Mouse (Mus musculus): Measurements from ENCODE around the gene Dip2c.

Gene Dip2c

DNA sequence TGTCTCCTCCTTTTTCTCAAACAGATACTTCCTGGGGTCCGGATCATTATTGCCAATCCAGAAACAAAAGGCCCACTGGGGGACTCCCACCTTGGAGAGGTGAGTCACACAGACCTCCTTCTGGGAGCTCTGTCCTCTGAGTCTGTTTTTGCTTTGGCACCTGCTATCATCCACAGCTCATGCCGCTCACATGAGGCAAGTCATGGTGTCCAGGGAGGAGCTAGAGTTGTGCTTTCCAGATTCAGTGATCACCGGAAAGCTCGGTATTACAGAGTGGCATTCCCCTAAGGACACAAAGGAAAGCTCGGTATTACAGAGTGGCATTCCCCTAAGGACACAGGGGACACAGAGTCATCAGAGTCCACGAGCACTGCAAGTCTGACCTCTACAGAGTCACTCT lies 380.3 kb downstream of the Dip2c start:
- no peak for DNase-seq (ENCODE audit: low read depth in 2 of 2, low spot score in 2 of 2)

DNA sequence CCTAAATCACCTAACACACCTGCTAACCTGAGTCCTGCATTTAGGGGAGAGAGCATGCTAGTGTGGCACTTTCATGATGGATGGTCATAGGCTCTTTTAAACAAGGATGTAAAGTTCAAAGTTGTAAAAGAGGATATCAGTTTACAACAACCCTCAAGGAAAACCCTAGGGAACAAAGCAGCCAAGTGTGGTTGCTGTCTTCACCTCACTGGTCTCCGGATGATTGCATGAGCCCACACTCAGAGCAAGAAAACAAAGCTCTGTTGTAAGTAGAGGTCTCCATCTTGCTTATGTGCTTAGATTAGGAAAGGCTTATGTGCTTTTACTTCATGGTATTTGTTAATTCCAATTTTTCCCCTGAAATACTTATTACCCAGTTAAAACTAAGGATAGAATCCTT lies 384.4 kb downstream of the Dip2c start:
- no peak for DNase-seq (ENCODE audit: low read depth in 2 of 2, low spot score in 2 of 2)

DNA sequence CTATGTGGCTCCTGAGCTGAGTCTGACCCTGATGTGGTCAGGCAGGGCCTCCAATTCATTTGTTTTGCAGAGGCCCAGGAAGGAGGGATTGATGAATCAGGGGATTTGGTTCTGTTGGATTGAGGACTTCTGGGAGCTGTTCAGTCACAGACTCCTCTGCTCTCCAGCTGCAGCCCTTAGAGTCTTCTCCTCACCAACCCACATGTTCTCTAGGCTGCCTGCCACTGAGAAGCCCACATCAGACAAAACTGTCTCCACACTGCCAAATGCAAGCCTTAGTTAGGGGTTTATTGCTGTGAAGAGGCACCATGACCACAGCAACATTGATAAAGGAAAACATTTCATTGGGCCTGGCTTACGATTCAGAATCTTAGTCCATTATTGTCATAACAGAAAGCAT lies 387.3 kb downstream of the Dip2c start:
- no peak for DNase-seq (ENCODE audit: low read depth in 2 of 2, low spot score in 2 of 2)

DNA sequence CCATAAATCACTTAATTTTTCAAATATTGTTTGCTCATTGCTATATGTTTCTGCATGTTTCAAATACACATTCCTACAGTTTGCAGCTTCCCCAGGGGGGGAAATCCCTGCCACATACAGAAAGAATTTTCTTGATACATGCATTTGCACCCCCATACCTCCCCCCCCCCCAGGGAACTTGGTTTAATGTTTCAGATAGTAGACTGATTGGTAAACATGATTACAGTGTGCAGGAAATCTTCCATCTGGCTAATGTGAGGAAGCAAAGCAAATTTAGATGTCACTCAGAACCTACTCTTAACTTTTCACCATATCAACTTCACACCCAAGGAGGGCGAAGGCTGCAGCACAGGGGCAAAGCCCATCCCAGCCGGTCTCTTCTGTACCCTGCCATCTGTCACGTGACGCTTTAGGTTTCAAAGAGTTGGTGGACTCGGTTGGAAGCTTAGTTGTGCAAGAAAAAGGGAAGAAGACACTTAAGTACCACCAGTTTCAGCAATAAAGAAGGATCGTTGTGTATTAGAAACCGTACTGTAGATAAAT lies 391.7 kb downstream of the Dip2c start:
- DNase-seq (ENCODE audit: low read depth in 2 of 2, low spot score in 2 of 2), result no peak

DNA sequence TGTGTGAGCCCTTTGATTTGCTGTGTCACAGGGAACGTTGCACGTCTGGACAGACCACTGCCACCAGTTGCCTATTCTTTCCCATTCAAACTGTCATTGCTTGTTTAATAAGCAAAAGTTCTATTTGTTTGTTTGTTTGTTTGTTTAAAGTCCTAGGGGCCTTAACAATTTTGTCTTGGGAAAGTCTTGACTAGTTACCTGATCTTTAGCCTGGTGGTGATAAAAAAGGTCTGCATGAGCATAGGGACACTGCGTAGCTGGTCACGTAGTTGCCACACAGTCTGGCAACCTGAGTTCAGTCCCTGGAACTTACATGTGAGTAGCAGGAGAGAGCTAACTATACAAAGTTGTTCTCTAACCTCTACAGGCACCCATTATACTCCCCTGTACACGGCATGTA lies 392.9 kb downstream of the Dip2c start:
- DNase-seq (ENCODE audit: low read depth in 2 of 2, low spot score in 2 of 2), result no peak

DNA sequence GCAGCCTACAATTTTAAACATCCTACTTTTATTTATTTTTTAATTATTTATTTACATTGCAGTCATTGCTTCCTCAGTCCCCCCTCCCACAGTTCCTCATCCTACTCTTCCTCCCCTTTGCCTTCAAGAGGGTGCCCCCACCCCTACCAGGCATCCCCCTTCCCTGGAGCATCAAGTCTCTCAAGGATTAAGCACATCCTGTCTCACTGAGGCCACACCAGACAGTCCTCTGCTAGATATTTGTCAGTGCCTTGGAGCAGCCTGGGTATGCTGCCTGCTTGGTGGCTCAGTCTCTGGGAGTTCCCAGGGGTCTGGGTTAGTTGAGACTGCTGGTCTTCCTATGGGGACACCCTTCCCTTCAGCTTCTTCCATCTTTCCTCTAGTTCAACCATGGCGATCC lies 397.8 kb downstream of the Dip2c start:
- no peak for DNase-seq (ENCODE audit: low read depth in 2 of 2, low spot score in 2 of 2)

DNA sequence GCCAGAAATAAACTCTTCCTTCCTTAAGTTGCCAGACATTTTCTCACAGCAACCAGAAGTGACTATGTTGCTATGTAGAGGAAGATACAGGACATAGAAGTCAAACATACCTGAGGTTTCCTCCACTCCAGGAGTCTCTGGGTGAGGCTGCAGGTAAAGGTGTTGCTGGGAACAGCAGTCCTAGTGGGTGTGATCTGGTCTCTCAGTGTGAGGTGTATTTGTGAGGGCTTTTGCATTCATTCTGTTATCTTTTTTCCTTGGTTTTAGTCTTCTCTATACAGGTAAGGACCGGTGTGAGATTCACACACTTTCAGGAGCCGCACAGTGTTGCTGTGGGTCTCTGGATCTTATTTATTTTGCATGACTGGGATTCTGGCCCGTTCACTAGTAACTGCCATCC lies 405.2 kb downstream of the Dip2c start:
- DNase-seq (ENCODE audit: low read depth in 2 of 2, low spot score in 2 of 2), result no peak

DNA sequence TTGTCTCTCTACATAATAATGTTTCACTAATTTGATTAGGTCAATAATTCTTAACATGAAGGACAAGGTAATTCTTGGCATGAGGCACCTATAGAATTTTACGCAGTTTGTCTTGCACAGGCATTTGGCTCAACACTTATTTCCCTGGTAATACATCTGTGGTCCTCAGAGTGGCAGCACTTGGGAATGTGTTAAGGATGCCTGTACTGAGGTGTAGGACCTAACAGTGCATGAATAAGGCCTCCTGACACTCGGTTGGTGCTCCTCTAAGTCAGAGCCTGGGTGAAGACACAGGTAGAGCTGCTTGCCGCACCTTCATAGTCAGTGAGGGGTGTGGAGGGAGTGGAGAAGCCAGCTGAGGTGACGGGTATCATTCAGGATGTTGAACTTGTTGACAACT lies 407.0 kb downstream of the Dip2c start:
- no peak for DNase-seq (ENCODE audit: low read depth in 2 of 2, low spot score in 2 of 2)

DNA sequence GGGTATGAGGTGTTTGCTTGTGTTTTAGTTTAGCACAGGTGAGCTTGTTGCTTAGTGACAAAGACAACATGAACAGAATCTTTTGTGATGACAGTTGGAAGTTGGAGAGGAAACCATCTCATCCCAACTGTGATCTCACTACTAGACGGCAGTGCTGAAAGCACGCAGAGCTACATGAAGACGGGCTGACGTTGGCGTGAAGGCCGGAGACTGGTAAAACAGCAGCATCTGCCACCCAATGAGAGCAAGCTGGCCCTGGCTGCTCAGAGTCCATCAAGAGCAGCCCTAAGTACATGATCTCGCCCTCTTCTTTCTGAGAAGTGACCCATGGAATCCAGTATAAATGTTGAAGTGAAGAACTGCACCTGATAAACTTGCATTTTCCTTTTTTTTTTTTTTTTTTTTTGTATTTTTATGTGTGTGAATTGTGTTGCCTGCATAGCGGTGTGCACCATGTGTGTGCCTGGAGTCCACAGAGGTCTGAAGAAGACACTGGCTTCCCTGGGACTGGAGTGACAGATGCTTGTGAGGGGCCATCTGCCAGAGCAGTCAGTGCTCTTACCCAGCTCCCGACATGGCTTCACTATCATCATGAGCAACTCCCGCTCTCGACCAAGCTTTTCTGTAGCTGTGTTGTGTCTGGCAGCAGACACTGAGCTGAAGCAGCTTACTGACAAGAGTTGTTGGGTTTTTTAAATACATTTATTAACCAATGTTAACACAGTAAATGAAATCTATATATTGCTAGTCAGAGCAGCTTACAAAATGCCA lies 408.0 kb downstream of the Dip2c start:
- DNase-seq (ENCODE audit: low read depth in 2 of 2, low spot score in 2 of 2), result no peak

DNA sequence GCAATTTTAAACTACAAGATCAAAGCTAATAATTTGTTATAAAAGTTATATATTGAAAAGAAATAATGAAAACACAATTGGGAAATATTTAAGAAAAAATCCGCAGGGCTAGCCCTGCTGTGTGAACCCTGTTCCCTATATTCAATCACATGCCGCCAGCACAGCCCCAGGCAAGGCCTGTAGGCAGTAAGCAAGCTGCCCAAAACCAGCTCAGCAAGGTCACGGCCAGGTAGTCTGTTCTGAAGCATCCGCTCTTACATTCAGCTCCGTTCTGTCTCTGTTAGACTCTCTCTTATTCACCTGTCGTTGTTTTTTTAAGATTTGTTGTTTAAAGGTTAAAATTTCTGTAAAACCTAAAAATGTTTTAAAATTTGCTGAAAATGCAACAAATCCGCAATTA lies 409.9 kb downstream of the Dip2c start:
- no peak for DNase-seq (ENCODE audit: low read depth in 2 of 2, low spot score in 2 of 2)

DNA sequence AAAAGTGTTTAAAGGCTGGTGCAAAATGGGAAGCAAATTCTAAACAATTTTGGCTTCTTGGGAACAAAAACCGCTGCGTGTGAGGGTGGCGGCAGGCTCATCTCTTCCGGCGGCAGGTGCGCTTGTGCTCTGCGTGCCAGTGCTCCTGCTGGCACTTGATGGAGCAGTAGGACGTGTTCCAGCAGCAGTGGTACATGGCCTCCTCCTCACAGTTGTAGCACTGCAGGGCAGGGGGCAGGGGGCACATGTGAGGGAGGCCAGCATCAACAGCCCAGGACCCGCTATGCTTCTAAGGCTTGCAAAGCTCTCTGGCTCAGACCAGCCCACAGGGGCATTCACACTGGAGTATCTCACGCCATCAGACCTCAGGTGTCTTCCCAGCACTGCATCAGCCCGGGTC lies 410.4 kb downstream of the Dip2c start:
- DNase-seq (ENCODE audit: low read depth in 2 of 2, low spot score in 2 of 2), result no peak

DNA sequence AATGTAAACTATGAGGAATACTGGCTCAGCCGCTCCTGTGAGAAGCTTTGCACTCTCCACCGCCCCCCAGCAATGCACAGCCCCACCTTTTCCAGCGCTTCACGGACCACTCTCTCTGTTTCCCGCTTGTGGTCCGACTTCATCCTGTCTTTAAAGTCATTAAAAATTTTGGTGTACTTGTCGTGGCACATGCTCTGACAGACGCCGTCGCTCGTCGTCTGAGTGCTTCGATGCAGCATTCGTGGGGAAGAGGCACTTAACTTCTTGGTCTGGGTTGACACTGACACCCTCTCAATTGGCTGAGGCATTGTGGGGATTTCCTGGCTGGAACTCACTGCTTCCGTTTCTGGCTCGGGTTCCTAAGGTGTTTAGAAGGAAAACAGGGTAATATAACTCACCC lies 413.0 kb downstream of the Dip2c start:
- no peak for DNase-seq (ENCODE audit: low read depth in 2 of 2, low spot score in 2 of 2)

DNA sequence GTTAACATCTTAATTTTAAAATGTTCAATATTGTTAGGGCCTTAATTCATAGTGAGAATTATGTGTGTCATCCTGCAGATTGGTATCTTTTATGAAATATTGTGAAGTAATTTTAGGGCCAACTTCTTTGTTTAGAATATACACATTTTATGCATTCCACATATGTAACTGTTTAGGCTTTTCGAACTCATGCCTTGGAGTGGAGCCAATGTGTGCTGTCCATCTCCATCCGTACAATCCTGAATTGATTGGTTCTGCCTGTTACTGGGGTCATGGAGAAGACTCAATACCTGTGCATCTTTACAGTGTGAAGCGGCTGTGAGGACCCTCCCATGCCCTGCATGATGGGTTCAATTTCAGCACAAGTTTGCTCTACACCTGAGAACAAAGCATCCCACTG lies 416.5 kb downstream of the Dip2c start:
- DNase-seq (ENCODE audit: low read depth in 2 of 2, low spot score in 2 of 2), result no peak

DNA sequence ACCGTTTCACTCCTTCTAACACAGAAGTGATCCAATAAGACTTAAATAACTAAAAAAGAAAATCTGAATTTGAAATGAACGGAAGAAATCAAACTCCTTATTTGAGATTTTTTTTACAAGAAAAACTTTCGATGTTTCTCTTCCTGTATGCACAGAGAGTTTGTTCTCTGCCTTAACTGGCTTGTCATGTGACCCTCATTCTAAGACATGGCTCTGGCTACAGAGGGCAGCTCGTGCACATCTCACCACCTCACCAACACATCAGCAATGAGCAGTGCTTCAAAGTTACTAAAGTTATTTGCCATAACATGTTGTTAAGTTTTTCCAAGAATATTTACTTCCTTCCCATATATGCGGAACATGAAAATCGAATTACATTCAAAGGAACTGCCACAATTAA lies 418.3 kb downstream of the Dip2c start:
- no peak for DNase-seq (ENCODE audit: low read depth in 2 of 2, low spot score in 2 of 2)

DNA sequence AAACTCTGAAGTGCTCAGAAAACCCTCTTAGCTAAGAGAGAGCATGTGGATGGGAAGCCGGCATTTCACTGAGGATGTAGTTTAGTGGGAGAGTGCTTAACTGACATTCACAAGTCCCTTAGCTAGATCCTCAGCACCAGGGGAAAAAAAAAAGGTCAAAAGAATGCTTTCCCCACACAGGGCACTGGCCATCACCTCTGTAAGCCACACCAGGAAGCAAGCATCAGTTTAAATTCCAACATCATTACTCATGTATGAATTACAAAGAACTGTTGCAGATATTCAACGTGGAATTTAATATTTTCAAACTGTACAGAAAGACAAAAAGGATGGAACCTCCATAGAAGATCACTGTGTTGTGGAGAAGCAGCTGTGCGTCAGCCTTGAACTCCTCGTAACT lies 419.1 kb downstream of the Dip2c start:
- no peak for DNase-seq (ENCODE audit: low read depth in 2 of 2, low spot score in 2 of 2)

DNA sequence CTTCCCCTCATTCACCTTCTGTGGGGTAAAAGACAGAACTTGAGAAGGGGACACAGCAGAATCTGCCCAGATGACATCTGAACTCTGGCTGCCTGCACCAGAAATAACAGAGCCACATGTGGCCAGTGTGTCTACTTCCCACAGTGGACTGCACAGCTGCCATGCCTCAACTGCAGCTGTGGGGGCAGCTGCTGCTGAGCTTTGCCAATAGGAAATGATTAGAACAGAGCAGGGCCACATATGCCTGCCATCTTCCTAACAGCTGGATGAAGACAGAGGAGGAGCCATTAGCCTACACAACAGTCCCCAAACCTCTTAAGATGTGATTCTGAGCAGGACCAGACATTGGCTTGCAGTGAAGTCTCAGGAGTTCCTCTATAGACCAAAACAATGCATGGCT lies 419.5 kb downstream of the Dip2c start:
- no peak for DNase-seq (ENCODE audit: low read depth in 2 of 2, low spot score in 2 of 2)

DNA sequence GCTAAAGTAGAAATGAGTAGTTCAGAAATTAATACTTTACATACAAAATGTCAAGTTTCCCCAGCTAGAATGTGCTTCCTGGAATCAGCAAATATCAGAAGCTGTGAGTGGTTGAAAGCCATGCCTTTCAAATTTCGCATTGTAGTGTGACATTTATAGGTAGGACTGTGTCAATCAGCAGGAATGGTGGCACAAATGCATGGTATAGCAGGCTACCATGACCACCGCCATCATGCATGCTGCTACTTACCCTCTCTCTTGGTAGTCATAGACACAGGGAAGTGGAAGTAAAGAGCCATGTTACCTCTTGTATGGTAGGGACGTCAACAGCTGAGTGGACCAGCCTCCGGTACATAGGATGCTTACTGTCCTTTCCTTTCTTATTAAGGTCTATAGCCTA lies 421.0 kb downstream of the Dip2c start:
- DNase-seq (ENCODE audit: low read depth in 2 of 2, low spot score in 2 of 2), result no peak

DNA sequence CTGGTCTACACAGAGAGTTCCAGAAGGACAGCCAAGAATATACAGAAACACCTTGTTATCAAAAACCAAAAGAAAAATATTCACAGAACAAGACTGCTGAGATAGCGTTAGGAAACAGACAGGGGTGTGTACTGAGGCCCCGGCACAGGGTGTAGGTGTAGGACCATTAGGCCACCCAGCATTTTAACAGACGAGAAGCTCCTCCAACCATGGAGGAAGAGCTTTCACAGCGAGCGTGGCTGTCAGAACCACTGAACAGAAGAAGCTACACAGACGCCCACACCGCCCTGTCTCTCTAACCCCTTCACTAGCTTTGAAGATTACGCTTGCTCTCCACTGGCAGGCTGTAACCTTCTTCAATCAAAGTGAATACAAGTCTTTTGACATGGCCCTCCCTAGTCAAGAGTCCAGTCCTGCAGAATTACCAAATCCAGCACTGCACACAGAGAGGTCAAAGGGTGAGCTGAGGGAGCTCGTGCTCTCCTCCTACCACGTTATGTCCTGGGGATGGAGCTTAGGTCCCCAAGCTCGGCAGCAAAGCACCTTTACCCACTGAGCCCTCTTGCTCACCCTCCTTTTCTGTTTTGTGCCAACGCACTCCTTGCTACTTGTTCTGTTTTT lies 426.4 kb downstream of the Dip2c start:
- no peak for DNase-seq (ENCODE audit: low read depth in 2 of 2, low spot score in 2 of 2)

DNA sequence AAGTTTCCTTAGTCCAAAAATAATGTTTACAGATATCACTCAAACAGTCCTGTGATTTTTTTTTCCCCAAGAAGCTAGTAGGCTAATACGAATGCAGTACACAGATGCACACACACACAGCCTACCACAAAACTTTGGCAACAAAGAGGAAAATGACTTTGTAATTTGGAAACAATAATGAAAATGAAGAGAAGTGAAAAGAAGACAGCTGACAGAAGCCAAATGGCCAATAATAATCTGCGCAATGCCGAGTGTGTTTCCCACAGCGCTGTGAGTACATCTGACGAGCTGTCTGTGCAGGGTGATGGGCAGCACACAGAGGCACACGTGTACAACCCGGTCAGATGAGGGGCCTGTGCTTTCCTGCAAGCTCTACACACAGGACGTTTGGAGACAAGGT lies 430.4 kb downstream of the Dip2c start:
- no peak for DNase-seq (ENCODE audit: low read depth in 2 of 2, low spot score in 2 of 2)

DNA sequence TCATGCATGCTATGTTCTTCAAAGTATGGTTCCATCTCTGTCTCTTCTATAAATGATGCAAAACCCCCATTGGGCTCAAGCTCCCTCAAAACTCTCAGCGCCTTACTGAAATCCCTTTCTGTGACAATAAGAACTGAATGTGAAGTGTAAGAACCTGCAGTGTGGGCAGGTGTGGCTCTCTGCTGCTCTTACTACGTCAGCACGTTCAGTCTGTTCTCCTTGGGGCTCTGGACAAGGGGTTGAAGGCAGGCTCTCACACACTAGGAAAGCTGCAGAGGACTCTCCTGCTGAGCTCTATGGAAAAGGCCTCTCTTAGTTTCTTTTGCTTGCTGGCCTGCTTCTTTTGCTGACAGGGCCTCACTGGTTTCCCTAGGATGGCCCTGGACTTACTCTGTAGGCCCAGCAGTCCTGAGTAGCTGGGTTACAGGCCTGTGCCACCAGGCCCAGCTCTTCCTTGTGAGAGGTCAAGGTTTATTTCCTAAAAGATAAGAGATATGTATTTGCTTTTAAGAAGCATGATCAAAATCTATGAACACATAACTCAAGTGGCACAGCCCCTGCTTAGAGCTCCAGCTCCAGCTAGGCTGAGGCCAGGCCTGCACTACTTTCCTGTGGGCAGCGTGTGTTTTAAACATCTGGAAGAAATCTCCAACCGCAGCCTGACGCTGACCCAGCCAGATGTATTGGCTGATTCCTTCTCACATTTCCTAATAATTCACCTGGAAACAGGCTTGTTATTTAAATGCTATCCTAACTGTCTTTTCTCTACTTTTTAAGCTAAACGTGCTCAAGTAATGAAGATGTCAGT lies 432.3 kb downstream of the Dip2c start:
- no peak for DNase-seq (ENCODE audit: low read depth in 2 of 2, low spot score in 2 of 2)

DNA sequence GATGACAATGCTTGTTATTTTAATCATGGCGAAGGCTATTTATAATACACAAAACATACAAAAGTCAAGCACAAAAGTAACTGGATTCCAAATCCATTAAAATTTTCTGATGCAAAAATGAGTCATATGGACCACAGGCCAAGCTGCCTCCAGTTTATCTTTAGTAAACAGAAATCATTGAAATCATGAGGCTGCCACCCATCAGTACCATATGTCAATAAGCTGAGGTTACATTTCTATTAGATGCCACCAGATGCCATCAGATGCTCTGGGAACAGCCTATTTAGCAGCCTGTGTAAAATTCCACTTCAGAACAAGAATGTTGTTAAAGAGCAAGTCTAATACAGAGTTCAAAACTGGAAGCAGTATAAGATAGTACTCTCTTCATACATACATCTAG lies 436.1 kb downstream of the Dip2c start:
- DNase-seq (ENCODE audit: low read depth in 2 of 2, low spot score in 2 of 2), result no peak

DNA sequence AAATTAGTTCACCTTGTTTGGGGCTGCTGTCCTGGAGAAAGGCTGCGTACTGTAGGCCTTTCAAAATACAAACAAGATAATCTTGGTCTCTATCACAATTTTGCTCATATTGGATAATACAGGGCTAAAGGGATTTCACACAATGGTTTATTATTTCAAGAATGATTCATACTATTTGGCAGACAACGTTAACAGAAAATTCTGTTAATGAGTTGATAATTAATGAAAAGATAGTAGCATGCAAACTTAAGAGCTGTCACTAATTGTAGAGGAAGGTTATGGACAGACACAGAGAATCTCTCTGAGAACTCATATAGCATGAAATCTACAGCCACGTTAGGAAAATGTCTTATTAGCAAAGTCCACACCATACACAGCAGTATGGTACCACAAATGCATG lies 436.6 kb downstream of the Dip2c start:
- no peak for DNase-seq (ENCODE audit: low read depth in 2 of 2, low spot score in 2 of 2)
